Mouse (Mus musculus) hindbrain, embryonic 10.5 days (tissue): Measurements from ENCODE around the gene Edf1. TPM values are rescaled to one million over a fixed set of nuclear protein-coding genes. Genes with fewer than 3 reads are reported as not detected.
A peak's percentile ranks its signal among the peaks of the same experiment; 100 is the strongest.
"Not testable (repeated sequence)": the region's sequence is repeated elsewhere in the genome, so short reads cannot be mapped to it uniquely, and the experiment has no call there.

ENCODE experiments used
- DNase-seq: peaks from one replicate; pipeline ENCODE4 v3.0.0-alpha.2; 2017; ENCODE audit warnings: low spot score
- H3K27ac ChIP-seq: fragments of 300-500 bp; sonication (generic); 2 replicates; pipeline ENCODE4 v1.5.1; 2016; ENCODE audit warnings: mild to moderate bottlenecking, moderate library complexity
- H3K27me3 ChIP-seq: fragments of 300-500 bp; sonication (generic); 2 replicates; pipeline ENCODE4 v1.6.1; 2016; ENCODE audit warnings: mild to moderate bottlenecking; ENCODE audit not compliant: poor library complexity, insufficient read depth, severe bottlenecking
- H3K36me3 ChIP-seq: fragments of 300-500 bp; sonication (generic); 2 replicates; pipeline ENCODE4 v1.6.1; 2016; ENCODE audit warnings: mild to moderate bottlenecking, moderate library complexity
- H3K4me1 ChIP-seq: fragments of 300-500 bp; sonication (generic); replicated peaks from 2 replicates; pipeline ENCODE4 v1.6.1; 2016; ENCODE audit warnings: mild to moderate bottlenecking
- H3K4me3 ChIP-seq: fragments of 300-500 bp; sonication (generic); 2 replicates; pipeline ENCODE4 v1.5.1; 2016; ENCODE audit warnings: mild to moderate bottlenecking, moderate library complexity
- H3K9me3 ChIP-seq: fragments of 300-500 bp; sonication (generic); 2 replicates; pipeline ENCODE4 v1.6.1; 2016; ENCODE audit warnings: mild to moderate bottlenecking, moderate library complexity
- WGBS: fragments of 180-500 bp; shearing (Covaris S2); methylation state at CpG from one replicate; pipeline ENCODE4 v1.1.7; 2016; 5-methylcytosine and 5-hydroxymethylcytosine counted together
- polyA plus RNA-seq: library from polyadenylated mRNA; unstranded; fragments of >200 nt; fragmentation: Nextera tagmentation; extraction: Ambion mirVana; gene quantifications from 2 replicates; pipeline ENCODE4 v1.2.1, GENCODE M21; 2016

Gene Edf1
- polyA plus RNA-seq, 1 experiment from 2014 or later = 388 TPM

DNA sequence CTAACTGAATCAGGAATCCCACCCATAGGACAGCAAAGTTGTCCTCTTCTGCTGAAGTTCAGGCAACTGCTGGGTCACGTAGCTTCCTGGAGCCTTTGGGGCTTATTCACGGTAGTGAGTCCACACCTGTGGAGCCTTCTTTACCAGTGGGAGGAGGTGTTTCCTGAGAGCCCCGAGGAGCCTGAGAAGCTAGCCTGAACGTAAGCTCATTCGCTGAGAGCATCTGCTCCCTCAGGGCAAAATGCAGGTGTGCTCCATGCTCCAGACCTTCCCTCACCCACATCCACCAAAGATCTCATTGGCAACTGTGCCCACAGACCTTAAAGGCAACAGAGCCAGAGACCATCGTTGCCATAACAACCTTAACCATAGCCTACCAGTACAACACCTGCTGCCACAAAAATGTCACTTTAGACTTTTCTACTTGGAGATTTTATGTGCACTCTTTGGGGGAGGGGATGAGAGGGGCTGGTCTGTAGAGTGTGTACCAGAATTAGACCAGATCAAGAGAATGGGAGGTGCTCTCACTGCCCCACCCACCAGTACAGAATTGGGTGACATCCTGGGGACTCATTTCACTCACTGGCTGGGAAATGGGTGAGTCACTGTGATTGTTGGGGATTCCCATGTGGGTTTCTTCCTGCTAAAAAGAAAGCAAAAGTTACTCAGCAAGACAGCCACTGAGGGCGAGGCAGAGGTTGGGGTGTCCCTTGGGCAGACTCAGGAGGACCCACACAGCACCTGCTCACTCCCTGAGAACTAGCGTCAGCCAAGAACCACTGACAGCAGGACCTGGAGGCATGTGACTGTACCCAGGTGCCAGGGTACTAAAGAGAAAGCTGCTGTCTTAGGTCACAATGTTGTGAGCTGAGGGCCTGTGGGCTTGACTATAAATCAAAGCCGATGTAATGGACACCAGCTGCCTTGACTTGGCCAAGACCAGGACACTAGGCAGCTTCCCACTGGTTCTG, 8.3 kb upstream of the Edf1 start:
- WGBS = 80% methylated on average over 9 of the region's 9 CpGs
- H3K27me3 ChIP-seq = no peaks in the 10 kb centered on the region
- H3K4me1 ChIP-seq = peaks cover 25% of the 10 kb centered on the region
- peaks cover 8% of the 10 kb centered on the region; the same call in 1 of the 2 replicates for H3K36me3 ChIP-seq
- H3K4me3 ChIP-seq = no peak overlapping the region
- DNase-seq = no peak
- no peak overlapping the region for H3K27ac ChIP-seq
- H3K9me3 ChIP-seq = no peaks in the 10 kb centered on the region

DNA sequence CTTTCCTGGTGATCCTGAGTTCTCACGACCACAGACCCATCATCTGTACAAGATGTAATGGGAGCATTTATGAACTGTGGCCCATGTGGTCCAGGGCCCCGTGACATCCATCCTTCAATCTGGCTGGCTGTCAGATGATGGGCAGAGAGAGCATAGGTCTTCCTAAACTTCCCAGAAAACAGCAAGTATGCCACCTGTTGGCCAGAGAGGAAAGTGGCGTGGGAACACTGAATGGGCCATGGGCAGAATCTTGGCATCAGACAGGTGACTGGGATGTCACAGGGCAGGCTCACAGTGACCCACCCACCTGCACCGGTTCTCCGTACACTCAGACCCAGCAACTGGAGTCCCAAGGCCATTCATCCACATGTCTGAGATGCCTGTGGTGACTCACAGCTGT, 6.5 kb upstream of the Edf1 start:
- no peak overlapping the region for H3K27ac ChIP-seq
- no peaks in the 10 kb centered on the region for H3K27me3 ChIP-seq
- H3K9me3 ChIP-seq = no peaks in the 10 kb centered on the region
- WGBS = 41% methylated on average over 5 of the region's 5 CpGs
- H3K36me3 ChIP-seq = no peaks in the 10 kb centered on the region
- H3K4me1 ChIP-seq = peaks cover 8% of the 10 kb centered on the region
- no peak overlapping the region for H3K4me3 ChIP-seq
- DNase-seq = no peak

DNA sequence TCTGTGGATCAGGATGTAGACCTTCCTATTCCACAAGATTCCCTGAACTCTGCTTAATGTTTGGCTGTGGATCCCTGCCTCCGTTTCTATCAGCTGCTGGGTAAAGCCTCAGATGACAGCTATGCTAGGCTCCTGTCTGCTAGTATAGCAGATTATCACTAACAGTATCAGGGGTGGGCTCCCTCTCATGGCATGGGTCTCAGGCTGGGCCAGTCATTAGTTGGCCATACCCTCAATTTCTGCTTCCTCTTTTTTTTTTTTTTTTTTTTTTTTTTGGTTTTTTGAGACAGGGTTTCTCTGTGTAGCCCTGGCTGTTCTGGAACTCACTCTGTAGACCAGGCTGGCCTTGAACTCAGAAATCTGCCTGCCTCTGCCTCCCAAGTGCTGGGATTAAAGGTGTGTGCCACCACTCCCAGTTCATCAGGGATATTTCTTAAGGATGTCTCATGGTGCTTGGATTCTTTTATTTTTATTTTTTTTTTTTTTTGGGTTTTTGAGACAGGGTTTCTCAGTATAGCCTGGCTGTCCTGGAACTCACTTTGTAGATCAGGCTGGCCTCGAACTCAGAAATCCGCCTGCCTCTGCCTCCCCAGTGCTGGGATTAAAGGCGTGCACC, 4.4 kb upstream of the Edf1 start:
- H3K27me3 ChIP-seq, H3K4me3 ChIP-seq, DNase-seq, H3K36me3 ChIP-seq, H3K9me3 ChIP-seq, H3K27ac ChIP-seq: not testable (repeated sequence)
- WGBS = 85% methylated on average over 4 of the region's 4 CpGs
- peaks cover 19% of the 10 kb centered on the region for H3K4me1 ChIP-seq

DNA sequence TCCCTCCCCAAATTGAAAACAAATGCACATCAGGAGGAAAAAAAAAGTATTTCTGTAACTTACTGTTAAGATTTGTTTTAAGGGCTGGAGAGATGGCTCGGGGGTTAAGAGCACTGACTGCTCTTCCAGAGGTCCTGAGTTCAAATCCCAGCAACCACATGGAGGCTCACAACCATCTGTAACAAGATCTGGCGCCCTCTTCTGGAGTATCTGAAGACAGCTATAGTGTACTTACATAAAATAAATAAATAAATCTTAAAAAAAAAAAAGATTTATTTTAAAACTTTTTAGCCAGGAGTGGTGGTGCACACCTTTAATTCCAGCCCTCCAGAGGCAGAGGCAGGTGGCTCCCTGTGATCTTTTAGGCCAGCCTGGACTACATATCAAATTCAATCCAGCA, 2.2 kb upstream of the Edf1 start:
- 53% methylated on average over 2 of the region's 2 CpGs for WGBS
- not testable (repeated sequence) for H3K27ac ChIP-seq, H3K4me3 ChIP-seq

DNA sequence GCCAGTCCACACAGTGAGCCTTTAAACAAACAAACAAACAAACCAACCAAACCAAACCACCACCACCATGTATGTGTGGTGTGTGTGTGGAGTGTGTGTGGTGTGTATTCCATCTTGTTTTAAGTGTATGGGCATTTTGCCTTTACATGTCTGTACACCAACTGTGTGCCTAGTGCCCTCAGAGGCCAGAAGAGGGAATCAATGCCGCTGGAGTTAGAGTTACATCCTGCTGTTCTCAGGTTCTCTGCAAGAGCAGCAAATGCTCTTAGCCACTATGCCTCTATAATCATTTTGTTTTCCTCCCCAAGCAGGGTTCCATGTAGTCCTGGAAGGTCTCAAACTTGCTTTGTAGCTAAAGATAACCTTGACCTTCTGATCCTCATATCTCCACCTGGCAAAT, 1.4 kb upstream of the Edf1 start:
- no peak for DNase-seq
- H3K9me3 ChIP-seq = no peaks in the 10 kb centered on the region
- peaks cover 15% of the 10 kb centered on the region for H3K36me3 ChIP-seq
- H3K4me1 ChIP-seq = peaks cover 30% of the 10 kb centered on the region
- 51% methylated on average over 1 of the region's 1 CpGs for WGBS
- no peak overlapping the region for H3K4me3 ChIP-seq
- no peak overlapping the region for H3K27ac ChIP-seq
- H3K27me3 ChIP-seq = no peaks in the 10 kb centered on the region

More for the DNA sequence above, 2.2 kb upstream of the Edf1 start:
- DNase-seq, H3K9me3 ChIP-seq, H3K36me3 ChIP-seq, H3K27me3 ChIP-seq: not testable (repeated sequence)
- H3K4me1 ChIP-seq = peaks cover 30% of the 10 kb centered on the region

DNA sequence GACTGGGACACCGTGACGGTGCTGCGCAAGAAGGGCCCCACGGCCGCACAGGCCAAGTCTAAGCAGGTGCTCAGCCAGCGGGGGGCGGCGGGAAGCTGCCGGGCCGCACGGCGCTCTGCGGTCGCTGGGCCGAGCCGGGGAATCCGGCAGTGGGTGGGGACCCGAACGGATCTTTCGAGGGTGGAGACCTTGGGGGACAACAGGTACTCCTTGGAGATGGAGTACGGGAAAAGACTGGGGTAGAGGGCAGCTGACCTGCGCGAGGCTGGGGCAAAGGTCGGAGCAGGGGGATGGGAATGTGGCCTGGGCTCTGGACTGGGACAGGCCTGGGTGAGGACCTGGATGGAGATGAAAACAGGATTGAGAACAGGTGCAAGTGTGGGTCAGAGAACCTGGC, 315 bp downstream of the Edf1 start:
- no peaks in the 10 kb centered on the region for H3K9me3 ChIP-seq
- under 1% methylated on average over 24 of the region's 24 CpGs for WGBS
- peaks cover 30% of the 10 kb centered on the region for H3K4me1 ChIP-seq
- H3K36me3 ChIP-seq = peaks cover 32% of the 10 kb centered on the region
- DNase-seq = no peak
- H3K27ac ChIP-seq = peak overlapping the region; percentile 95
- H3K4me3 ChIP-seq = peak overlapping the region; percentile 99
- H3K27me3 ChIP-seq = no peaks in the 10 kb centered on the region

DNA sequence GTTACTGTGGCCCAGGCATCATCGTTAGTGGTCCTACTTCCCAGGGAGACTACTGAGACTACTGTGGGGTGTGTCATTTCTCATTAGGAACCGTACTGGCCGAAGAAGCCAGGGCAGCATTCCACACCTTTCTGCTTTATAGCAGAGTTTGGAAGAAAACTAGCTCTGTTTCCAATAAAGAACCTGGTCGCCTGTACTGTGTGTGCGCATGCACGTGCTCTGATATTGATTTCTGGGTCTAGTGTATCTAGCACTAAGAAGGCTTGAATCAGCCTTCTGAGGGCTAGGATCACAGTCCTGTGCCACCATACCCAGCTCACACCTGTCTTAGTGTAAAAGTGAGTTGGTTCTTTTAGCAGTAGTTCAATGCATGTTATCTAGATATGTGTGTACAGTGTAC, 1.1 kb downstream of the Edf1 start:
- DNase-seq = no peak
- no peaks in the 10 kb centered on the region for H3K27me3 ChIP-seq
- 85% methylated on average over 6 of the region's 6 CpGs for WGBS
- H3K4me3 ChIP-seq = peak overlapping the region; percentile 99
- peaks cover 30% of the 10 kb centered on the region for H3K4me1 ChIP-seq
- H3K36me3 ChIP-seq = peaks cover 40% of the 10 kb centered on the region
- peak overlapping the region; percentile 95; the same call in 1 of the 2 replicates for H3K27ac ChIP-seq
- H3K9me3 ChIP-seq = no peaks in the 10 kb centered on the region

DNA sequence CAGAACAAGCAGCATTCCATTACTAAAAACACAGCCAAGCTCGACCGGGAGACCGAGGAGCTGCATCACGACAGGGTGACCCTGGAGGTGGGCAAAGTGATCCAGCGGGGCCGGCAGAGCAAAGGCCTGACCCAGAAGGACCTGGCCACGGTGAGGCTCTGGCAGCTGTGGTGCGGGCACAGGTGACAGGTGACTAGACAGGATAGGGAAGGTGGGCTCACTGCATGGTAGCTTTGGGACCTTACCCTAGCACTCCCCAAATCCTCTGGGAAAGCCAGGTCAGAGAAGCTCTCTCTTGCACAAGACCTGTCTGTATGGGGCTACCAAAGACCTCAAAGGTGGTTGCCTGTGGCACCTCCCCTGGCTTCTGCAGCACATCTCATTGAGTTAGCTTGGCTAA, 2.9 kb downstream of the Edf1 start:
- Histone ChIP-seq H3K36me3 (peaks cover 58% of the 10 kb centered on the region), H3K27ac (no peak overlapping the region), H3K4me1 (peaks cover 30% of the 10 kb centered on the region), H3K9me3 (no peaks in the 10 kb centered on the region), H3K4me3 (peak overlapping the region; percentile 9; the same call in 1 of the 2 replicates), H3K27me3 (no peaks in the 10 kb centered on the region)
- no peak for DNase-seq
- 92% methylated on average over 8 of the region's 8 CpGs for WGBS

DNA sequence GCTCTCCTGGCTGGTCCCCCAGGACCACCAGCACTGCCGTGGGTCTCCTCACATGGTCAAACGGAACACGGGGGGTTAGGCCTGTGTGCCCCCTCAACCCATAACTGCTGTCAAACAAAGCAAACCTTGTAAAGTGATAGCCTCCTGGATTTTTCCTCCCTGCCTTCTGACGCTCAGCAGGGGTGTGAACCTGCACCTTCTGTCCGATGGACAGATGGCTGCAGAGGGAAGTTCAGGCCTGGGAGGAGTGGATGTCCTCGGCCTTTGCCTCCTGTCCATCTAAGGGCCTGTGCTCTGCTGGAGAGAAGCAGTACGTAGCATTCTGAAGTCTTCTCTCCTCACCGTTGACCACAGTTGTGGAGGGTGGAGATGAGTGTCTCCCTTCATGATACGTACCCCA, 4.3 kb downstream of the Edf1 start:
- H3K36me3 ChIP-seq = peaks cover 72% of the 10 kb centered on the region
- no peaks in the 10 kb centered on the region for H3K27me3 ChIP-seq
- no peak for DNase-seq
- peaks cover 22% of the 10 kb centered on the region for H3K4me1 ChIP-seq
- H3K4me3 ChIP-seq = no peak overlapping the region
- H3K9me3 ChIP-seq = no peaks in the 10 kb centered on the region
- H3K27ac ChIP-seq = no peak overlapping the region
- 81% methylated on average over 9 of the region's 9 CpGs for WGBS

DNA sequence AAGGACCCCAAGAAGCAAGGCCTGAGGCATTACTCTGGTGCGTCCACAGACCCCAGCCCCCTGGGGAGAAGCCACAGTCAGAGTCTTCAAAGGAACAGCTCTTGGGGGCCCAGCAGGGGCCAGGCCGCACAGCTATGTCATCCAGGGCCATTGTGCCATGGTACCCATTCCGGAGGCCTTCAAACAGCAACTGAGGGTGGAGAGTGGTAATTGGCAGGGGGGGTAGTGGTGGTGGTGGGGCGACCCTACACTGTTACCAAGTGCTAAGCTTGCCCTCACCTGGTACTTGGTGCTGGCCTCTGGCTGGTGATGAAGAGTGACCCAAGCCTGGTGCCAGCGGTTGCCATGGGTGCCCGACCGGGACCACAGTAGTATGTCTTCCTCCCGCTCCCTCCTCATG, 8.1 kb downstream of the Edf1 start:
- WGBS = 92% methylated on average over 8 of the region's 8 CpGs
- no peak for DNase-seq
- H3K36me3 ChIP-seq = peaks cover 100% of the 10 kb centered on the region

DNA sequence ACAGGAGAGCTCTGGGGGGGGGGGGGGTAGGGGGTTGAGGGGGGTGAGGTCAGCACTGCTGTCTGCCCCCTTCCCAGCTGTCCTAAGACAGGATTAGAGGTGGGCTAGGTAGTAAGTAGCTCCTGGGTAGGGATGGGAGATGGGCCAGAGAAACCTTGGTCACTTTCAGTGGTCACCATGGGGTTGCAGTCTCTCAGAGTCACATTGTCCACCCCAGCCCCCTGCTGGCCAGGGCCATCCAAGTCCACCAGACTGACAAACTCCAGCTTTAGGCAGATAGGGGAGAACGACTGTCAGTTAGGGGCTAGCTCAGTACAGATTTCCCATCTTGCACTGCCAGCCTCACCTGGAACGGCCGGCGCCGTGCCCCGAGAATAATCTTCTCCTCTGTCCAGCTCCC, 8.9 kb downstream of the Edf1 start:
- 89% methylated on average over 6 of the region's 6 CpGs for WGBS
- Histone ChIP-seq H3K4me1 (0 out of 2 replicates have a peak, but pooled peaks cover 5% of the 10 kb centered on the region), H3K4me3 (no peak overlapping the region), H3K36me3 (peaks cover 99% of the 10 kb centered on the region), H3K9me3 (no peaks in the 10 kb centered on the region), H3K27me3 (no peaks in the 10 kb centered on the region), H3K27ac (no peak overlapping the region)
- no peak for DNase-seq

More for the DNA sequence above, 8.1 kb downstream of the Edf1 start:
- Histone ChIP-seq H3K4me3 (no peak overlapping the region), H3K9me3 (no peaks in the 10 kb centered on the region), H3K27ac (no peak overlapping the region), H3K4me1 (0 out of 2 replicates have a peak, but pooled peaks cover 5% of the 10 kb centered on the region), H3K27me3 (no peaks in the 10 kb centered on the region)

DNA sequence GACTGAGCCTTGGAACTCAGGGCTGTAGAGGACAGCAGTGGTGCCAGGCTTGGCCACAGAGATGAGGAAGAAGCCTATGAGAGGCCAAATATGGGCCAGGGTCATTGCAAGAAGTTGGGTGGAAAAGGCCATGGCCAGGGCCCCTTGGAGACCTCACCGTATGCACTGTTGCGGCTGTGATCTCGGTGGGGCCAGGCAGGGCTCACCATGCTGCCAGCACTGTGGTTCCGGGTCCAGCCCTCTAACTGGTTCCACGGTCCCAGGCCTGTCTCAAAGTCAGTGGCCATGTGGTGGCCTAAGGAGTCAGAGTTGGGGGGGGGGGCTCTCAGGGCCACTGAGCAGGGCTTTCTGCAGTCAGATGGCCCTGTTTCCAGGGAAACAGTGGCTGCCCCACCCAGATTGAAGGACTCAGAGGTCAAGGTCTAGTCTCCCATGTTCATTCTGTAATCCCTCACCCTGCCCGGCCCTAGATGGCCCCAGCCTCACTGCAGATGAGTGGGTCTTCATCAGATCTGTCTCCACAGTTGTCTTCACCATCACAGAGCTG, 10.9 kb downstream of the Edf1 start:
- no peak overlapping the region for H3K27ac ChIP-seq
- H3K4me3 ChIP-seq = no peak overlapping the region
- H3K27me3 ChIP-seq = no peaks in the 10 kb centered on the region
- peaks cover 16% of the 10 kb centered on the region for H3K4me1 ChIP-seq
- no peak for DNase-seq
- H3K9me3 ChIP-seq = no peaks in the 10 kb centered on the region
- H3K36me3 ChIP-seq = peaks cover 95% of the 10 kb centered on the region
- WGBS = 88% methylated on average over 6 of the region's 6 CpGs

DNA sequence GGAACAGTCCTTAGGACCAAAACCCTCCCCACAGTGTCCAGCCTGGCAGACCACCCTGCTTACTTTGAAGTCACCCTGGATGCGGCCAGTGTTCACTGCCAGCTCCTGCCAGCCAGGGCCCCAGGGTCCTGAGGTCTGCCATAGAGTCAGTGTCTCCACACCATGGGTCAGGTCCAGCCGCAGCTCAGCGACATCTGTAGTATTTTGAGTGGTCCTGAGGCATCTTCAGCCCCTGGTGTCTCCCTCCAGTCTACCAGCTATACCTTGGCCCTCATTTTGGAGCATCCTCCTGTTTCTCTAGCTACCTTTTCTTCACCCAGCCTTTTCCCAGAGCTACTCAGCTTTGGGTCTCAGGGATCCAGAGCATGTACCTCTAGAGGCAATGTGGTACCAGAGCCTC, 11.7 kb downstream of the Edf1 start:
- DNase-seq = no peak
- 96% methylated on average over 3 of the region's 3 CpGs for WGBS
- H3K9me3 ChIP-seq = no peaks in the 10 kb centered on the region
- H3K36me3 ChIP-seq = peaks cover 88% of the 10 kb centered on the region
- H3K4me1 ChIP-seq = peaks cover 24% of the 10 kb centered on the region
- no peak overlapping the region for H3K27ac ChIP-seq
- H3K4me3 ChIP-seq = no peak overlapping the region
- no peaks in the 10 kb centered on the region for H3K27me3 ChIP-seq
